Mouse (Mus musculus): ENCODE data around the gene Cyld. TPM values are rescaled to one million over a fixed set of nuclear protein-coding genes. Genes with fewer than 3 reads are reported as not detected.
"Not testable (repeated sequence)": the region's sequence is repeated elsewhere in the genome, so short reads cannot be mapped to it uniquely, and the experiment has no call there.

Gene Cyld
- polyA plus RNA-seq, 1 experiment from 2014 or later: 13.5 TPM

DNA sequence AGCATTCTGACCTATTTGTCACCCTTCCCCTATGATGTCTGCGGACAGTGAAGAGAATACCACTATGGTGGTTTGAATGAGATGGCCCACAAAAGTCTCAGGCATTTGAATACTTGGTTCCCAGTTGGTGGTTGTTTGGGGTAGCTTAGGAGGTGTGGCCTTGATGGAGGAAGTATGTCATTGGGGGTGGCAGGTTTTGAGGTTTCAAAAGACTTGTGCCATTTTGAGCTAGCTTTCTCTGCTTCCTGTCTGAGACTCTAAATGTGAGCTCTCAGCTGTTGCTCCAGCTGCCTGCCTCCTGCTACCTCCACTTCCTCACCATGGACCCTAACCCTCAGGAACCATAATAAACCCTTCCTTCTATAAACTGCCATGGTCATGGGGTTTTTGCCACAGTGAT is 86.9 kb downstream of the Cyld start:
- Histone ChIP-seq H3K27me3 (ENCODE audit: control insufficient read depth, insufficient read depth, low read length) (no peaks in the 10 kb centered on the region), H3K4me3 (ENCODE audit: low read depth, low read length) (no peak overlapping the region), H3K27ac (replicated peaks; ENCODE audit: low read depth, low read length) (no peak overlapping the region), H3K9ac (ENCODE audit: low read length) (no peak overlapping the region), H3K9me3 (ENCODE audit: control insufficient read depth, low read length) (no peaks in the 10 kb centered on the region), H3K4me1 (ENCODE audit: control insufficient read depth, insufficient read depth, low read length) (no peaks in the 10 kb centered on the region), H3K36me3 (ENCODE audit: control insufficient read depth, insufficient read depth, low read length) (no peaks in the 10 kb centered on the region), H3K4me2 (ENCODE audit: low read depth, severe bottlenecking) (no peak overlapping the region)
- DNase-seq (ENCODE audit: low spot score) (no peak), ATAC-seq (ENCODE audit: insufficient number of reproducible peaks, low FRiP score, low TSS enrichment, low read depth) (no peak)
- WGBS: 83% methylated on average over 1 of the region's 1 CpGs

DNA sequence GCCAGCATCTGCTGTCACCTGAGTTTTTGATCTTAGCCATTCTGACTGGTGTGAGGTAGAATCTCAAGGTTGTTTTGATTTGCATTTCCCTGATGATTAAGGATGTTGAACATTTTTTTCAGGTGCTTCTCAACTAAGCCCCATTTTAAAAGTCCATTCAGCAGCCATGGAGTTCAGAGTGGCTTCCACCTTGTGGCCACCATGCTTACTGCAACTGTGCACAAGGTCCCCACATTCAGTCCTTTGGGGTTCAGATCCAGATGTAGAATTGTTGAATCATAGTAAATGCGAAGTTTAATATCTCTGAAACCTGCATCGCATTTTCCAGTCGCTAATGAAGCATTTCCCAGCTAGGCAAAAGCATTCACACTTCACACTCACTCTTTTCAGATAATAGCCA is 91.5 kb downstream of the Cyld start:
- not testable (repeated sequence) for H3K4me2 ChIP-seq (ENCODE audit: low read depth, severe bottlenecking); H3K27me3 ChIP-seq (ENCODE audit: control insufficient read depth, insufficient read depth, low read length); H3K4me3 ChIP-seq (ENCODE audit: low read depth, low read length); H3K4me1 ChIP-seq (ENCODE audit: control insufficient read depth, insufficient read depth, low read length); H3K27ac ChIP-seq (replicated peaks; ENCODE audit: low read depth, low read length); H3K9ac ChIP-seq (ENCODE audit: low read length); H3K36me3 ChIP-seq (ENCODE audit: control insufficient read depth, insufficient read depth, low read length); ATAC-seq (ENCODE audit: insufficient number of reproducible peaks, low FRiP score, low TSS enrichment, low read depth); H3K9me3 ChIP-seq (ENCODE audit: control insufficient read depth, low read length); DNase-seq (ENCODE audit: low spot score)
- 70% methylated on average over 3 of the region's 3 CpGs for WGBS

DNA sequence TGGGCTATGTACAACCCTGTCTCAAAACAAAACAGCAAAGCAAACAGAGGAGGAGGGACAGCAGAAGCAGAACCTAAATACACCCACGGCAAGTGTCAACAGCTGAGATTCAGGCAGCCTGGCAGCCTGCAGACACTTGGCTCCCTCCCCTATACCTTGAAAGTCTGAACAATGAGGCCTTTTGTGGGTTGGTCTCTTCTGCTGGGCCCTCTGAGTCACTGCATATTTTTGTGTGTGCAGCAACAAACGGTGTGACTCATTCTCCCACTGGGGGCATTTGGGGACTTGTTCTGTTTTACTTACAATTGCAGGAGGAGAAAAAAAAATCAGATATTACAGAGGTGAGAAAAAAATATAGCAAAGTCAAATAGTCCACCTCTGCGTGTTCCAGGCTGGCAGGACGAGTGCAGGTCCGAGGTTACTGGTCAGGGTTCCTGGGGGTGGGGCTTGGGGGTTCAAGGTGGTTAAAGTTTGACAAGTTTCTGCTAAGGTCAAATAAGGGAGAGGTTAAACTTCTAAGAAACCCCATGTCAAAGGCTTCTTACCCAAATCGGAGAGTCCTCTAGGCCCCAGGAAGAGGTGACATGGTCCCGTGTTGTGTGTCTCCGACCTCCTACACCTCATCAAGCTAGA is 96.0 kb downstream of the Cyld start:
- no peak overlapping the region for H3K4me2 ChIP-seq (ENCODE audit: low read depth, severe bottlenecking)
- 82% methylated on average over 8 of the region's 8 CpGs for WGBS

DNA sequence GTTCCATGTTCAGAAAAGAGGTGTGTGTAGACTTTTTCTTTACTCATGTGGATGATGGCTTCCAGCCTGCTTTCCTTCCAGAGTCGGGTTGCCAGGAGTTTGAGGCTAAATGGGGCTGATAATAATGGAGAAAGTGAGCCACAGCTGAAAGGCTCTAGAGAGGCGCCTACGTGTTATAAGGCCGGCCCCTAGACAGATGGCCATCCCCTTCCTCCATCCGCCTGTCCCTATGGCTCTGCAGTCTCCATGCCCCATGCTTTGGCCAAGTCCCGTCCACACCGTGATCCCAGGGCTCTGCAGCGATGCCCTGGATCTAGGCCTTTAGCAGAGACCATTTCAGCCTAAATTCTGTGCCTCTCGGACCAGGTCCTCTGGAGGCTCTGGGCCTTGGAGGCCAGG is 96.5 kb downstream of the Cyld start:
- DNase-seq (ENCODE audit: low spot score) (no peak), ATAC-seq (ENCODE audit: insufficient number of reproducible peaks, low FRiP score, low TSS enrichment, low read depth) (no peak)
- Histone ChIP-seq H3K27ac (replicated peaks; ENCODE audit: low read depth, low read length) (no peak overlapping the region), H3K36me3 (ENCODE audit: control insufficient read depth, insufficient read depth, low read length) (no peaks in the 10 kb centered on the region), H3K9me3 (ENCODE audit: control insufficient read depth, low read length) (no peaks in the 10 kb centered on the region), H3K4me2 (ENCODE audit: low read depth, severe bottlenecking) (no peak overlapping the region), H3K9ac (ENCODE audit: low read length) (no peak overlapping the region), H3K4me1 (ENCODE audit: control insufficient read depth, insufficient read depth, low read length) (no peaks in the 10 kb centered on the region), H3K27me3 (ENCODE audit: control insufficient read depth, insufficient read depth, low read length) (no peaks in the 10 kb centered on the region), H3K4me3 (ENCODE audit: low read depth, low read length) (no peak overlapping the region)
- 83% methylated on average over 9 of the region's 9 CpGs for WGBS

More for the DNA sequence above, 96.0 kb downstream of the Cyld start:
- DNase-seq (ENCODE audit: low spot score): no peak
- Histone ChIP-seq H3K27me3 (ENCODE audit: control insufficient read depth, insufficient read depth, low read length) (no peaks in the 10 kb centered on the region), H3K27ac (replicated peaks; ENCODE audit: low read depth, low read length) (no peak overlapping the region), H3K36me3 (ENCODE audit: control insufficient read depth, insufficient read depth, low read length) (no peaks in the 10 kb centered on the region), H3K9ac (ENCODE audit: low read length) (no peak overlapping the region), H3K9me3 (ENCODE audit: control insufficient read depth, low read length) (no peaks in the 10 kb centered on the region), H3K4me3 (ENCODE audit: low read depth, low read length) (no peak overlapping the region), H3K4me1 (ENCODE audit: control insufficient read depth, insufficient read depth, low read length) (no peaks in the 10 kb centered on the region)
- ATAC-seq (ENCODE audit: insufficient number of reproducible peaks, low FRiP score, low TSS enrichment, low read depth): no peak

DNA sequence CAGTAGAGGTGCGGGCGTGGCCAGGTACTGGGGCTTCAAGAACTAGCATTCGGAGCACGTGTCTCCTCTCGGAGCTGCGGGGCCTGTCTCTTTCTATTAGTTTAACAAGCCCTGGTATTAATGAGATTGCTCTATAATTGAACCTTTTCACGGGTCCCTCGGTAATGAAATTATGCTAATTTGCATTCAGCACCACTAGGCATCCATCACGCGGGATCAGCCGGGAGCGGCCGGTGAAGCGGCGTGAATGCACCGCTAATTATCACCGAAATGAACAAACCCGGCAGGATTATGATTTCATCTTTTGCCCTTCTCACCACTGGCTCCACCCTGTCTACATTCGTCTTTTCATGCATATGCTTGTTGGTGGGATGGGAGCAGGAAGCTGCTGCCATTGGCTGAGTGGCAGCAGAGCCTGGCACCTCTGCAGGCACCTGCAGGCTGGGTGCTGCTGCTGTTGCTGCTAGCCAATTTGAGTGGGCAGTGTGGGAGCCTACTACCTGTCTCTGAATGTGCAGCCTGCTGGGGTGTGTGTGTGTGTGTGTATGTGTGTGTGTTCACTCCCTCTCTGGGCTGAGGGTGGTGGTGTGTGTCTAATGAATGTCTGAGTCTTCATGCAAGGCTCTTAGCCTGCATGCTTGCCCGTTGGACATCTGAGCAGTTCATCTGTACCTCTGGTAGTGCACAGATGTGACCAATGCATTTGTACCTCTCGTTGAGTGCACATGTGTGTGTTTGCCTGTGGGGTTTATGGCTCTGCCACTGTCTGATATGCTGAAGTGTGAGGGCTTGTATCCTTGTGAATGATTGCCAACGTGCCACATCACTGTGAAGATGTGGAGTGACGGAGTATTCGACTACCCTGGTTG is 97.2 kb downstream of the Cyld start:
- ATAC-seq (ENCODE audit: insufficient number of reproducible peaks, low FRiP score, low TSS enrichment, low read depth): no peak
- no peak for DNase-seq (ENCODE audit: low spot score)
- H3K36me3 ChIP-seq (ENCODE audit: control insufficient read depth, insufficient read depth, low read length): no peaks in the 10 kb centered on the region
- H3K27ac ChIP-seq (replicated peaks; ENCODE audit: low read depth, low read length): no peak overlapping the region
- no peaks in the 10 kb centered on the region for H3K9me3 ChIP-seq (ENCODE audit: control insufficient read depth, low read length)
- H3K9ac ChIP-seq (ENCODE audit: low read length): no peak overlapping the region
- WGBS: 91% methylated on average over 24 of the region's 24 CpGs
- no peaks in the 10 kb centered on the region for H3K27me3 ChIP-seq (ENCODE audit: control insufficient read depth, insufficient read depth, low read length)
- H3K4me2 ChIP-seq (ENCODE audit: low read depth, severe bottlenecking): no peak overlapping the region
- no peaks in the 10 kb centered on the region for H3K4me1 ChIP-seq (ENCODE audit: control insufficient read depth, insufficient read depth, low read length)
- H3K4me3 ChIP-seq (ENCODE audit: low read depth, low read length): no peak overlapping the region

DNA sequence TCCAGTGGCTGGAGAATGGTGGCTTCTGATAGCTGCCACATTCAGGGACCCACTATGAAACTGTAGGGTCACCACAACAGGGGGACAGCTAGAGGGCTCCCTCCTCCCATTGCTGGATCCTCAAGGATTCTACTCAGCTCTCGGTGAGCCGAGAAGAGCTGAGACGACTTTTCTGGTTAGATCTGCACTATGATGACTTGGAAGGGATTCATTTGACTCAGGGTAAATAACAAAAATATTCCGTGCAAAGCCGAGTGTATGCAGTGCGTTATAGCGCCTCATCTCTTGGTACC is 97.7 kb downstream of the Cyld start:
- Histone ChIP-seq H3K9me3 (ENCODE audit: control insufficient read depth, low read length) (no peaks in the 10 kb centered on the region), H3K9ac (ENCODE audit: low read length) (no peak overlapping the region), H3K27ac (replicated peaks; ENCODE audit: low read depth, low read length) (no peak overlapping the region), H3K4me1 (ENCODE audit: control insufficient read depth, insufficient read depth, low read length) (no peaks in the 10 kb centered on the region), H3K36me3 (ENCODE audit: control insufficient read depth, insufficient read depth, low read length) (no peaks in the 10 kb centered on the region), H3K27me3 (ENCODE audit: control insufficient read depth, insufficient read depth, low read length) (no peaks in the 10 kb centered on the region), H3K4me2 (ENCODE audit: low read depth, severe bottlenecking) (no peak overlapping the region), H3K4me3 (ENCODE audit: low read depth, low read length) (no peak overlapping the region)
- ATAC-seq (ENCODE audit: insufficient number of reproducible peaks, low FRiP score, low TSS enrichment, low read depth): no peak
- no peak for DNase-seq (ENCODE audit: low spot score)
- 80% methylated on average over 7 of the region's 7 CpGs for WGBS

DNA sequence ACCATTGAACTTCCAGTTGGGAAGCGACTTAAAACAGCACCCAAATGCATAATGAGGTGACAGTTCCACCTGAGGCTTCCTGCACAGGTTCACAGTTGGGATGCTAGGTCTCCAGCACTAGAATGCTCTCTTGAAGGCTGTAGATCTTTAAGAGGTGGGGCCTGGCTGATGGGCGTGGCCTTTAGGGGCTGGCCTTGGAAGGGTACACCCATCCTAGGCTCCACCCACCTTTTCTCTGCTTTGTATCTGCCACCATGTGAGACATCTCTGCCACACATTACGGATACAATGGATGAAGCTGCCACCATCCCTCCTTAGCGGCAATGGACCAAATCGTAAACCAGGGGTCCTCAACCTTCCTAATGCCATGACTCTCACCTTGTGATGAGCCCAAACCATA is 99.1 kb downstream of the Cyld start:
- no peak overlapping the region for H3K9ac ChIP-seq (ENCODE audit: low read length)
- H3K4me3 ChIP-seq (ENCODE audit: low read depth, low read length): no peak overlapping the region
- no peaks in the 10 kb centered on the region for H3K36me3 ChIP-seq (ENCODE audit: control insufficient read depth, insufficient read depth, low read length)
- no peaks in the 10 kb centered on the region for H3K27me3 ChIP-seq (ENCODE audit: control insufficient read depth, insufficient read depth, low read length)
- 91% methylated on average over 5 of the region's 5 CpGs for WGBS
- H3K4me1 ChIP-seq (ENCODE audit: control insufficient read depth, insufficient read depth, low read length): no peaks in the 10 kb centered on the region
- no peak for DNase-seq (ENCODE audit: low spot score)
- ATAC-seq (ENCODE audit: insufficient number of reproducible peaks, low FRiP score, low TSS enrichment, low read depth): no peak
- H3K27ac ChIP-seq (replicated peaks; ENCODE audit: low read depth, low read length): no peak overlapping the region
- H3K9me3 ChIP-seq (ENCODE audit: control insufficient read depth, low read length): no peaks in the 10 kb centered on the region
- H3K4me2 ChIP-seq (ENCODE audit: low read depth, severe bottlenecking): no peak overlapping the region

DNA sequence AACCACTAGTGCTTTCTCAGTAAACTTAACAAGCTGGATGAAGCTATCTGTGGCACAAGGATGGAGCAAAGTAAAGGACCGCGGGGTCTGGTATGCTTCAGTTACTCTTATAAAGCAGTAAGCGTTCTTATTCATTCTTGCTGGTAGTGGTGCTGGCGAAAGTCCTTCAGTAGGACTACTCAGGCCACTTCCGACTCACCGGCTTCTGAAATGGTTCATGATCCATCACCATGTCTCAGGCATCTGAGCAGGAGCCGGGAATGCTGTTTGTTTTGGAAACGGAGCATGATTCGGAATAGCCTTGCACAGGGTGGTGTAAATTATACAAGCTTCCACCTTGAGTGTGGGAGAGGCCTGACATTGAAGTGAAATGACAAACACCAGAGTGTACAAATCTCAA is 99.8 kb downstream of the Cyld start:
- Histone ChIP-seq H3K9ac (ENCODE audit: low read length) (no peak overlapping the region), H3K27me3 (ENCODE audit: control insufficient read depth, insufficient read depth, low read length) (no peaks in the 10 kb centered on the region), H3K4me2 (ENCODE audit: low read depth, severe bottlenecking) (no peak overlapping the region), H3K36me3 (ENCODE audit: control insufficient read depth, insufficient read depth, low read length) (no peaks in the 10 kb centered on the region), H3K9me3 (ENCODE audit: control insufficient read depth, low read length) (no peaks in the 10 kb centered on the region), H3K27ac (replicated peaks; ENCODE audit: low read depth, low read length) (no peak overlapping the region), H3K4me3 (ENCODE audit: low read depth, low read length) (no peak overlapping the region), H3K4me1 (ENCODE audit: control insufficient read depth, insufficient read depth, low read length) (no peaks in the 10 kb centered on the region)
- WGBS: 91% methylated on average over 9 of the region's 9 CpGs
- DNase-seq (ENCODE audit: low spot score) (no peak), ATAC-seq (ENCODE audit: insufficient number of reproducible peaks, low FRiP score, low TSS enrichment, low read depth) (no peak)

Data from limb, embryonic 11.5 days (tissue).